Mouse (Mus musculus): ENCODE results near the gene Mis12. TPM values are rescaled to one million over a fixed set of nuclear protein-coding genes. Genes with fewer than 3 reads are reported as not detected.
A peak's percentile ranks its signal among the peaks of the same experiment; 100 is the strongest.

Mis12 gene
- total RNA-seq (2022) = 10 to 100 TPM; 15.6 to 22.4 (median 18.4) TPM

- peak; percentile 99 to 100 for DNase-seq (ENCODE audit: low spot score in 2 of 2)
Measured at GRCm38 (mm10) chr11:71019201-71020068, at the start of gene Mis12, which contains the start of gene Derl2. Gene Mis12, plus strand, starts transcription at chr11:71019611. Gene Derl2, minus strand, starts transcription at chr11:71019841.

- DNase-seq (ENCODE audit: low spot score in 2 of 2) = peak; percentile 95 to 96
Measured at GRCm38 (mm10) chr11:70969821-70970559, 49.4 kb upstream of the Mis12 start, which contains the start of the genes Nup88 and Rpain. Gene Nup88, minus strand, starts transcription at chr11:70969973. Gene Rpain, plus strand, starts transcription at chr11:70970213.

- no peak for DNase-seq (ENCODE audit: low spot score in 2 of 2)
Measured at GRCm38 (mm10) chr11:70970560-70971540, 48.6 kb upstream of the Mis12 start.

GRCm38 (mm10) chr11:70972586-70972985 lies 46.8 kb upstream of the Mis12 start:
- no peak for DNase-seq (ENCODE audit: low spot score in 2 of 2)

GRCm38 (mm10) chr11:70973947-70974346 lies 45.5 kb upstream of the Mis12 start:
- DNase-seq (ENCODE audit: low spot score in 2 of 2) = no peak

GRCm38 (mm10) chr11:70975193-70975592 lies 44.2 kb upstream of the Mis12 start:
- peak; percentile 48 to 52 for DNase-seq (ENCODE audit: low spot score in 2 of 2)

- DNase-seq (ENCODE audit: low spot score in 2 of 2) = no peak
Measured at GRCm38 (mm10) chr11:70977293-70977692, 42.1 kb upstream of the Mis12 start.

GRCm38 (mm10) chr11:70980232-70980631 lies 39.2 kb upstream of the Mis12 start:
- DNase-seq (ENCODE audit: low spot score in 2 of 2) = no peak

- no peak for DNase-seq (ENCODE audit: low spot score in 2 of 2)
Measured at GRCm38 (mm10) chr11:70980751-70981510, 38.5 kb upstream of the Mis12 start.

GRCm38 (mm10) chr11:70982030-70982429 lies 37.4 kb upstream of the Mis12 start:
- DNase-seq (ENCODE audit: low spot score in 2 of 2) = no peak

- DNase-seq (ENCODE audit: low spot score in 2 of 2) = peak; percentile 82 to 91
Measured at GRCm38 (mm10) chr11:70982557-70983228, 36.7 kb upstream of the Mis12 start, which contains the start of gene C1qbp. Gene C1qbp, minus strand, starts transcription at chr11:70983026.

- DNase-seq (ENCODE audit: low spot score in 2 of 2) = peak; percentile 56 to 63
Measured at GRCm38 (mm10) chr11:71001167-71001566, 18.2 kb upstream of the Mis12 start.

GRCm38 (mm10) chr11:71003611-71004315 lies 15.6 kb upstream of the Mis12 start:
- DNase-seq (ENCODE audit: low spot score in 2 of 2) = no peak

GRCm38 (mm10) chr11:71004316-71004773 lies 15.1 kb upstream of the Mis12 start, which contains the start of gene Dhx33:
Gene Dhx33, minus strand, starts transcription at chr11:71004437.
- peak; percentile 95 to 98 for DNase-seq (ENCODE audit: low spot score in 2 of 2)

GRCm38 (mm10) chr11:71005046-71005445 lies 14.4 kb upstream of the Mis12 start:
- no peak for DNase-seq (ENCODE audit: low spot score in 2 of 2)

GRCm38 (mm10) chr11:71007026-71007425 lies 12.4 kb upstream of the Mis12 start:
- DNase-seq (ENCODE audit: low spot score in 2 of 2) = no peak

- DNase-seq (ENCODE audit: low spot score in 2 of 2) = no peak
Measured at GRCm38 (mm10) chr11:71007831-71008230, 11.6 kb upstream of the Mis12 start.

GRCm38 (mm10) chr11:71008321-71008720 lies 11.1 kb upstream of the Mis12 start:
- no peak for DNase-seq (ENCODE audit: low spot score in 2 of 2)

GRCm38 (mm10) chr11:71012743-71013142 lies 6.7 kb upstream of the Mis12 start:
- no peak for DNase-seq (ENCODE audit: low spot score in 2 of 2)
